Mouse (Mus musculus) lung, postnatal 0 days (tissue): ENCODE results near the gene Dock9.

Source experiments
- CTCF ChIP-seq: IDR thresholded peaks from 2 replicates; pipeline ENCODE4 v1.5.1; 2016; ENCODE audit warnings: antibody characterized with exemption, mild to moderate bottlenecking
- EP300 ChIP-seq: IDR thresholded peaks from 2 replicates; pipeline ENCODE4 v1.6.1; 2016; ENCODE audit warnings: antibody characterized with exemption, mild to moderate bottlenecking, control low read depth

DNA sequence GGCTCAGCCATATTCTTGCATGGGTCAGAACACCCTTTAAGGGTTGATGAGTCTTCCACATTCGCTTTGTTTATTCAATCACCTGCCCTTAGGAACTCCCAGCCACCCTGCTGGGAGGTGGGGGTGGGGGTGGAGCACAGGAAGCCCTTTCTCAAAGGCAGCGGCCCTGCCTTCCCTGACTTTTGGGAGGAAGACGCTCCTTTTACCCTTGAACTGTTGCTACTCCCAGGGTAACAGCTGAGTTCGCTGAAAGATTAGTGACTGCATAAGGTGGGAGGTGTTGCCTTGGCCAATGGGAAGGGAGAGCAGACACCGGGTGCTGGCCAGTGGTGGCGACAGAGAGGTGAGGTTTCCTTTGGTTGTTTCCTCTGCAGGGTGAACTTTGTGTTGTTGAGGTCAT is 291.3 kb downstream of the Dock9 start:
- TF ChIP-seq CTCF (no peak; the same call in 1 of the 2 replicates), EP300 (no peak)
